Mouse (Mus musculus) right cerebral cortex, postnatal 25 days (tissue): ENCODE measurements at regions not wholly inside any gene's neighbourhood (a gene's known extent, or its start where the extent isn't known, plus 50 kb on each side); places are given as distances from the start of the nearest gene placed in this dataset.

Experiments
- DNase-seq: peaks from one replicate; pipeline ENCODE4 v3.0.0; 2022

GRCm38 (mm10) chr4:91029462-91029861 lies 371.1 kb downstream of the Elavl2 start:
- DNase-seq: no peak

GRCm38 (mm10) chr4:91028013-91028626 lies 372.5 kb downstream of the Elavl2 start:
- no peak for DNase-seq

GRCm38 (mm10) chr4:90996388-90997092 lies 404.0 kb downstream of the Elavl2 start:
- no peak for DNase-seq

GRCm38 (mm10) chr4:90964658-90965057 lies 435.9 kb downstream of the Elavl2 start:
- no peak for DNase-seq

GRCm38 (mm10) chr4:90943687-90944385 lies 456.7 kb downstream of the Elavl2 start:
- DNase-seq: no peak

GRCm38 (mm10) chr4:90917312-90918107 lies 483.1 kb downstream of the Elavl2 start:
- DNase-seq: no peak

GRCm38 (mm10) chr4:90906311-90906710 lies 494.3 kb downstream of the Elavl2 start:
- DNase-seq: no peak

- no peak for DNase-seq
These were observed 532.4 kb downstream of the Elavl2 start for GRCm38 (mm10) chr4:90868209-90868608.

- DNase-seq: no peak
These were observed 539.7 kb downstream of the Elavl2 start for GRCm38 (mm10) chr4:90860854-90861253.

- no peak for DNase-seq
These were observed 560.8 kb downstream of the Elavl2 start for GRCm38 (mm10) chr4:90839804-90840203.

- DNase-seq: no peak
These were observed 580.5 kb downstream of the Zfp352 start for GRCm38 (mm10) chr4:90799078-90799477.

GRCm38 (mm10) chr4:90798637-90799036 lies 580.0 kb downstream of the Zfp352 start:
- no peak for DNase-seq

GRCm38 (mm10) chr4:90797472-90797871 lies 578.9 kb downstream of the Zfp352 start:
- DNase-seq: no peak
